Mouse (Mus musculus): ENCODE results near the gene Arhgdia.

- TF ChIP-seq POLR2A (IDR thresholded peaks at IDR 0.05; ENCODE audit: low read depth, low read length) (no peak), CTCF (conservative IDR thresholded peaks at IDR 0.05 in 1 of 2, IDR thresholded peaks at IDR 0.05 in 1 of 2; ENCODE audit: low read depth in 2 of 2, low read length in 2 of 2) (no peak), BHLHE40 (IDR thresholded peaks at IDR 0.05; ENCODE audit: low read depth, low read length) (no peak), ZC3H11A (IDR thresholded peaks at IDR 0.05; ENCODE audit: low read depth, low read length) (no peak), MYC (IDR thresholded peaks at IDR 0.05; ENCODE audit: low read depth, low read length) (no peak), MAFK (IDR thresholded peaks at IDR 0.05; ENCODE audit: insufficient replicate concordance, low read length) (no peak), GABPA (IDR thresholded peaks at IDR 0.05; ENCODE audit: insufficient replicate concordance, low read depth, low read length) (no peak), USF1 (IDR thresholded peaks at IDR 0.05; ENCODE audit: low read depth, low read length) (no peak), EP300 (IDR thresholded peaks at IDR 0.05; ENCODE audit: low read length) (no peak)
Observed at GRCm38 (mm10) chr11:120626785-120627467, 45.5 kb upstream of the Arhgdia start.
